Comparison of ENCODE assay signal across 25 mouse cellular contexts in genomic region chr1:156961481-156962265, GRCm38 (mm10). TPM values are rescaled to one million over a fixed set of nuclear protein-coding genes. Genes with fewer than 3 reads are reported as not detected.
DNase-seq lines count a peak whose midpoint lies in the region; ATAC-seq lines count a peak whose summit lies in the region.
"Had no signal": no experiment of that assay in that cellular context is flagged by ENCODE, and none has a peak within 500 bp of the region (broad histone marks: within the 10 kb centered on the region; RNA-seq: fewer than 3 reads in every experiment).

No protein-coding gene starts in this region.

- no peak overlapping the region for H3K27ac ChIP-seq in liver, embryonic 11.5 days (ENCODE audit: low read depth, low read length)
- H3K27ac ChIP-seq: forebrain, embryonic 10.5 days; forebrain, embryonic 13.5 days; heart, embryonic 13.5 days; hindbrain, embryonic 14.5 days; hindbrain, postnatal 0 days had no signal

- H3K36me3 ChIP-seq in liver, embryonic 11.5 days (ENCODE audit: control insufficient read depth, insufficient read depth, low read length), result no peaks in the 10 kb centered on the region
- H3K36me3 ChIP-seq: forebrain, embryonic 10.5 days; heart, embryonic 13.5 days had no signal

- H3K4me2 ChIP-seq in liver, embryonic 11.5 days, result no peak overlapping the region
- H3K4me2 ChIP-seq: forebrain, embryonic 13.5 days; heart, embryonic 13.5 days; hindbrain, embryonic 14.5 days had no signal

- no peak for ATAC-seq in liver, embryonic 11.5 days (replicated peaks; ENCODE audit: low FRiP score)
- ATAC-seq: forebrain, embryonic 13.5 days; forebrain, embryonic 16.5 days; hindbrain, postnatal 0 days; inflammation-experienced regulatory T-cells, adult 6 months; intestine, embryonic 16.5 days had no signal

- H3K27me3 ChIP-seq in liver, embryonic 11.5 days (replicated peaks; ENCODE audit: control insufficient read depth, insufficient read depth, low read length), result no peaks in the 10 kb centered on the region
- H3K27me3 ChIP-seq: forebrain, embryonic 13.5 days; heart, embryonic 13.5 days had no signal

- 46% methylated on average over 8 of the region's 8 CpGs for WGBS in liver, embryonic 11.5 days

- DNase-seq in heart, adult 11 months, result peak; percentile 56
- no peak for DNase-seq in heart, adult 18-20 months
- peak; percentile 33 for DNase-seq in testis, postnatal 10 days (ENCODE audit: low spot score)
- no peak for DNase-seq in testis, postnatal 14 days (ENCODE audit: low spot score)
- peak; percentile 62 for DNase-seq in ZHBTc4 (ENCODE audit: low read depth, low spot score)
- DNase-seq in liver, embryonic 11.5 days (ENCODE audit: low spot score), result no peak
- DNase-seq in spleen, adult 12 weeks (ENCODE audit: low spot score), result no peak
- DNase-seq in kidney, adult 18-20 months, result no peak
- DNase-seq: adrenal gland, adult 2 months; adrenal gland, postnatal 14 days; cerebellum, adult 11-12 months; cerebellum, adult 8-10 months; cerebellum, postnatal 10 days; cerebellum, postnatal 36 days; embryo, embryonic 11 days; gastrocnemius, postnatal 10 days; gastrocnemius, postnatal 36 days had no signal

- no peaks in the 10 kb centered on the region for H3K9me3 ChIP-seq in liver, embryonic 11.5 days (ENCODE audit: control insufficient read depth, low read length)
- H3K9me3 ChIP-seq: forebrain, embryonic 10.5 days; forebrain, embryonic 13.5 days; heart, embryonic 13.5 days had no signal

- no peaks in the 10 kb centered on the region; the same call in 1 of the 2 replicates for H3K4me1 ChIP-seq in liver, embryonic 11.5 days (replicated peaks; ENCODE audit: control insufficient read depth, insufficient read depth, low read length)

- H3K4me3 ChIP-seq in liver, embryonic 11.5 days (ENCODE audit: low read depth, low read length), result no peak overlapping the region
- H3K4me3 ChIP-seq: forebrain, embryonic 10.5 days; forebrain, embryonic 13.5 days; heart, embryonic 13.5 days had no signal

- no peak overlapping the region for H3K9ac ChIP-seq in liver, embryonic 11.5 days (ENCODE audit: low read depth, low read length)
- H3K9ac ChIP-seq: forebrain, embryonic 13.5 days; heart, embryonic 13.5 days; hindbrain, embryonic 14.5 days had no signal

RNA-seq across cellular contexts. Expression of gene Ralgps2, which starts 22.2 kb away (rescaled TPM):
- 10 to 100 TPM in 1 of 2 experiments, 1 to 10 TPM in 1; 9.3 to 11.4 TPM for total RNA-seq in heart, adult 18-20 months (2021)
- polyA plus RNA-seq in liver, embryonic 11.5 days (2014; fragmentation: Nextera tagmentation; extraction: Ambion mirVana), result 33.6 and 38.6 TPM in 2 replicates

Comparison
In these comparisons a context has a peak if more than half of its experiments do, and no peak if none do; other contexts are left out.
1. DNase-seq: peak in heart, adult 11 months (single experiment), testis, postnatal 10 days (single experiment) and ZHBTc4 (single experiment); none in heart, adult 18-20 months (0 of 2), testis, postnatal 14 days (single experiment), liver, embryonic 11.5 days (single experiment), spleen, adult 12 weeks (single experiment) and kidney, adult 18-20 months (single experiment).